Mouse (Mus musculus): ENCODE data around the gene Slc9a1.

DNA sequence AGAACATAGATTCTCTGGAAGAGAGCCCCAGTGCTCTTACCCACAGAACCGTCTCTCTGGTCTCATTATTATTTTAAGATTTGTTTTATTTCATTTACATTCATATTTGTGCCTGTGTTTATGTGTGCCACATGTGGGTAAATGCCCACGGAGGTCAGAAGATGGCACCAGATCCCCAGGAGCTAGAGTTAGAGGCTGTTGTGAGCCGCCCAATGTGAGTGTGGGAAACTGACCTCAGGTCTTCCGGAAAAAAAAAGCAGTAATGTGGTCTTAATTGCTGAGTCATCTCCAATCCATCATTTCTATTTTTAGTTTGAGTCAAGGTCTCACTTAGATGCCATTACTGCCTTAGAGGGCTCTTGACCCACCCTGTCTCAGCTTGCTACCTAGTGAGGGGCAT, 21.9 kb upstream of the Slc9a1 start:
- TF ChIP-seq CTCF (conservative IDR thresholded peaks at IDR 0.05; ENCODE audit: insufficient read depth, insufficient read length, low read depth, low read length) (no peak; the same call in 1 of the 2 replicates), POLR2A (IDR thresholded peaks at IDR 0.05; ENCODE audit: low read depth, low read length) (no peak)
